Mouse (Mus musculus): ENCODE data around the gene Ube2e2.

DNA sequence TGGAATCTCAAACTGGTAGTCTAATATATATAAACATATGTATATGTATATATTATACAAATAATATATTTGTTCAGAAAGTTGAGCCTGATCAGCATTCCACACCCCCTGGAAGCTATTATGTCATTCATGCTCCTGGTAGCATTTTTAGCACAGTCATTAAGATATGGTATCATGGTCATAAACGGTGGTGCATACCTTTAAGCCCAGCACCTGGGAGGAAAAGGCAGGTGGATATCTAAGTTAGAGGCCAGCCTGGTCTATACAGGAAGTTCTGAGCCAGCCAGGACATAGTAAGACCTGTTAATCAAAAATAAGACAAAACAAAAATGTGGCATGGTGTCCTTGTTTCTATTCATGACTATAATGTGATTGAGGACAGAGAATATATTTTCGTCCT, 140.1 kb downstream of the Ube2e2 start:
- TF ChIP-seq TAL1 (conservative IDR thresholded peaks at IDR 0.05; ENCODE audit: low read depth, low read length) (no peak), CTCF (IDR thresholded peaks at IDR 0.05; ENCODE audit: low read depth, low read length) (no peak), GATA1 (IDR thresholded peaks at IDR 0.05; ENCODE audit: borderline replicate concordance, low read length) (no peak), POLR2AphosphoS5 (IDR thresholded peaks at IDR 0.05; ENCODE audit: insufficient replicate concordance, low read depth, low read length) (no peak)

All from G1E (cell line).